Mouse (Mus musculus): ENCODE measurements around the gene Nrbp1. TPM values are rescaled to one million over a fixed set of nuclear protein-coding genes. Genes with fewer than 3 reads are reported as not detected.
A peak's percentile ranks its signal among the peaks of the same experiment; 100 is the strongest.
"Not testable (repeated sequence)": the region's sequence is repeated elsewhere in the genome, so short reads cannot be mapped to it uniquely, and the experiment has no call there.

Gene Nrbp1
- polyA plus RNA-seq, 1 experiment, result 85.8 TPM

DNA sequence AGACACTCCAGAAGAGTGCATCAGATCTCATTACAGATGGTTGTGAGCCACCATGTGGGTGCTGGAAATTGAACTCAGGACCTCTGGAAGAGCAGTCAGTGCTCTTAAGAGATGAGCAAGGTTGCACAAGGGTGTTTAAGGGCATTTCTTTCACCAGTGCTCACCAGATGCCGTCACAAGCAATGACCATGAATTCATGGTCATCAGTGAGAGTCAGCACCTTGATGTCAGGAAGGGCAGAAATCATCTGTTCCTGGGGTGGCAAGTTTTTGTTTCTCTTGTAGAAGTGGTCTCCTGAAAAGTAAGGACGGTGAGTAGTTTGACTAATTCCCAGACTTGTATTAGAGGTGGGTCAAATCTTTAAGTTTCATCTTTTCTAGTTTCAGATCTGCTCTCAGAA lies 36.8 kb upstream of the Nrbp1 start:
- no peak overlapping the region for H3K4me3 ChIP-seq (ENCODE audit: insufficient read depth, low read length)
- peaks cover 11% of the 10 kb centered on the region for H3K4me1 ChIP-seq (ENCODE audit: control insufficient read depth, insufficient read depth, low read length)
- TF ChIP-seq POLR2A (IDR thresholded peaks at IDR 0.05; ENCODE audit: borderline replicate concordance, low read depth, low read length), result no peak
- TF ChIP-seq CTCF (IDR thresholded peaks at IDR 0.05; ENCODE audit: low read depth, low read length), result no peak
- no peak overlapping the region for H3K27ac ChIP-seq (ENCODE audit: insufficient read depth, low read depth, low read length)

DNA sequence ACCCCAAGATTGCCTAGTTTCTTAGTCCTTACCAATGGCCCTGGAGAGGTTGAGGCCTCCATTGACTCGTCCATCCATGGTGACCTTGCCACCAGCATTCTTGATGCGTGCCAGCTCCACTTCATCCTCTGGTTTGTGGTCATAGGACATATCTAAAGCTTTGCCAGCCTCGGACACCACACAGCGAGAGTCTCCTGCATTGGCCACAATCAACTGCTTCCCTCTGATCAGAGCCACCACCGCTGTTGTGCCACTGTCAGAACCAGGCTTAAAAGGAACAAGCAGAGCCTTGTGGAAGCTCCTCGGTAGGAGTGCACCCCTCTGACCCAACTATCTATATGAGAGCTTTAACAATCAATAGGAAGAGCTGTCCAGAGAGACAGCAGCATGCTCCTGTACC lies 36.2 kb upstream of the Nrbp1 start:
- H3K4me1 ChIP-seq (ENCODE audit: control insufficient read depth, insufficient read depth, low read length), result peaks cover 6% of the 10 kb centered on the region
- TF ChIP-seq CTCF (IDR thresholded peaks at IDR 0.05; ENCODE audit: low read depth, low read length) (no peak), POLR2A (IDR thresholded peaks at IDR 0.05; ENCODE audit: borderline replicate concordance, low read depth, low read length) (no peak)
- H3K4me3 ChIP-seq (ENCODE audit: insufficient read depth, low read length), result no peak overlapping the region

DNA sequence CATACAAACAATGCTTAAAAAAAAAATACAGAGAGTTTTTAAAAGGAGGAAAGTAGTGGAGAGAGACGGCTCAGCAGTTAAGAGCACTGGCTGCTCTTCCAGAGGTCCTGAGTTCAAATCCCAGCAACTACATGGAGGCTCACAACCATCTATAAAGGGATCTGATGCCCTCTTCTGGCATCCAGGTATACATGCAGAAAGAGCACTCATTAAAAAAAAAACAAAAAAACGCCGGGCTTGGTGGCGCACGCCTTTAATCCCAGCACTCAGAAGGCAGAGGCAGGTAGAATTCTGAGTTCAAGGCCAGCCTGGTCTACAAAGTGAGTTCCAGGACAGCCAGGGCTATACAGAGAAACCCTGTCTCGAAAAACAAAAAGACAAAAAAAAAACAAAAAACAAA lies 24.1 kb upstream of the Nrbp1 start:
- peaks cover 12% of the 10 kb centered on the region for H3K4me1 ChIP-seq (ENCODE audit: control insufficient read depth, insufficient read depth, low read length)
- not testable (repeated sequence) for H3K27ac ChIP-seq (ENCODE audit: insufficient read depth, low read depth, low read length); H3K4me3 ChIP-seq (ENCODE audit: insufficient read depth, low read length)

More for the DNA sequence above, 36.2 kb upstream of the Nrbp1 start:
- H3K27ac ChIP-seq (ENCODE audit: insufficient read depth, low read depth, low read length), result no peak overlapping the region

DNA sequence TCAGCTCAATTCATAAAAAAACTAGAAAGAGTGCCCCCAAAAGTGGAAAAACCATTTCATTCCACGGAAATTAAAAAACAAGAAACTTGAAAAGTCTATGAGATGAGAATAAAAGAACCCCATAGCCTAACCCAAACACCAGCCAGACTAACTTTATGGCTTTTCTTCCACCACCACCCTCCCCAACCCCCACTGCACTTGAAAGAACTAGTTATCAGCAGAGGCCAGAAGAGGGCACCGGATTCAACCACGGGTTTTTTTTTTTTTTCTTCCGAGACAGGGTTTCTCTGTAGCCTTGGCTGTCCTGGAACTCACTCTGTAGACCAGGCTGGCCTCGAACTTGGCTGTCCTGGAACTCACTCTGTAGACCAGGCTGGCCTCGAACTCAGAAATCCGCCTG lies 22.4 kb upstream of the Nrbp1 start:
- H3K4me1 ChIP-seq (ENCODE audit: control insufficient read depth, insufficient read depth, low read length), result peaks cover 9% of the 10 kb centered on the region
- H3K4me3 ChIP-seq (ENCODE audit: insufficient read depth, low read length), result no peak overlapping the region
- no peak overlapping the region for H3K27ac ChIP-seq (ENCODE audit: insufficient read depth, low read depth, low read length)
- no peak for TF ChIP-seq POLR2A (IDR thresholded peaks at IDR 0.05; ENCODE audit: borderline replicate concordance, low read depth, low read length)
- no peak for TF ChIP-seq CTCF (IDR thresholded peaks at IDR 0.05; ENCODE audit: low read depth, low read length)

DNA sequence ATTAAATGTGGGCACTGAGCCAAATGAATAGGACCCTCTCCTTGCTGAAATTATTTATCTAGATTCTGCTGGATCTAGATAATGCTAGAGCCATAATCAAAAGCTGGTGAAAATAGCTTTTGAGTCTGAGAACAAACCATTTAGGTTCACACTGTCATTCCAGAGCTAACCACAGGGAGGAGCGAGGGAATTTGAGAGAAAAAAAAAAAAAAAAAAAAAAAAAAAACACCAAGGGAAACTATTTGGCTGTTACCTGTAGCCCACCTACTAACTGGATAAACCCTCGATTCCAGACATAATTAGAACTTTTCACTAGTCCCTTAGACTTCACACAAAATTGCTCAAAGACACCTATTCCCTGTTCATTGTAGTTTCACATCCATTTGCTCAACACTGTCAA lies 21.6 kb upstream of the Nrbp1 start:
- no peak overlapping the region for H3K27ac ChIP-seq (ENCODE audit: insufficient read depth, low read depth, low read length)
- TF ChIP-seq CTCF (IDR thresholded peaks at IDR 0.05; ENCODE audit: low read depth, low read length) (no peak), POLR2A (IDR thresholded peaks at IDR 0.05; ENCODE audit: borderline replicate concordance, low read depth, low read length) (no peak)
- H3K4me1 ChIP-seq (ENCODE audit: control insufficient read depth, insufficient read depth, low read length), result peaks cover 9% of the 10 kb centered on the region
- peak overlapping the region; percentile 18 for H3K4me3 ChIP-seq (ENCODE audit: insufficient read depth, low read length)

DNA sequence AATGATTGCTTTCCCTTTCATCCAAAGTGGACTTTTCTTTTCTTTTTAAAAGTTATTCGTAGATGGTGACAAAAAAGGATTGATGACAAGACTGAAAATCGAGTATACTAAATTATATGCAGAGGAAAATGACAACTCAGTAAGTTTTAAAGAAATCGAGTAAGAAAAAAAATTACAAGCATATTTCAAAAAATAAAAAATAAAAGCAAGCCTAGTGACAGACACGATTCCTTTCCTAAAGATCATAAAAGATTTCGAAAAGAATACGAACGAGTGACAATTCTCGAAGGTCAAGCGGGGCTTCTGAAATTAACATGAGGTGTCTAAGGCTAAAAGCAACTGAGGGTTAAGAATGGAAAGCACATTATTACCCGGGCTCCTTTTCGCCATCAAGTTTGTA lies 21.2 kb upstream of the Nrbp1 start:
- Histone ChIP-seq H3K4me3 (ENCODE audit: insufficient read depth, low read length) (peak overlapping the region; percentile 98), H3K27ac (ENCODE audit: insufficient read depth, low read depth, low read length) (peak overlapping the region; percentile 73), H3K4me1 (ENCODE audit: control insufficient read depth, insufficient read depth, low read length) (peaks cover 9% of the 10 kb centered on the region)
- no peak for TF ChIP-seq POLR2A (IDR thresholded peaks at IDR 0.05; ENCODE audit: borderline replicate concordance, low read depth, low read length)
- no peak for TF ChIP-seq CTCF (IDR thresholded peaks at IDR 0.05; ENCODE audit: low read depth, low read length)

DNA sequence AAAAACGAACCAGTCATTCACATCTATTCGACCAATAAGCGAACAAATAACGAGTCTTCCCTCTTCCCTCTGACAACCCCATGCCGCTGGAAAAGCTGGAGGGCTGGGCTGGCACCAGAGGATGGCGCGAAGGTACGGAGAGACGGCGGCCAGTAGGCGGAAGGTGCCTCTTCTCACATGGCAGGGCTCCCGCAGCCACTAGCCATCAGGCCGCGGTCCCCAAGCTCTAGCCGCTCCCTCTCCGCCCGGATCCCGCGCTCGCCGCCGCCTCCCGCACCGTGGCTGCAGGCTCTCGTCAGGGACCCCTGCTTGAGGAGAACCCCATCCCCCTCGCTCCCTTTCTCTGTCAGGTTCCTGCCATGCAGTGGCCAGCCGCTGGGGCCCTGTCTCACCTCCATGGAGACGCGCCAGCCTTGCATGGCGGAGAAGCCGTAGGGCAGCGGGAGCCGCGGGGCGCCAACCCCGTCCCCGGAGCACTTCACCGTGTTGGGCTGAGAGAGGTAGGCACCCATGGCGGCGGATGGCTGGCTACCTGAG lies 20.7 kb upstream of the Nrbp1 start:
- peak overlapping the region; percentile 98 for H3K4me3 ChIP-seq (ENCODE audit: insufficient read depth, low read length)
- TF ChIP-seq CTCF (IDR thresholded peaks at IDR 0.05; ENCODE audit: low read depth, low read length) (0 out of 2 replicates have a peak, but pooled peaks have one; percentile 5), POLR2A (IDR thresholded peaks at IDR 0.05; ENCODE audit: borderline replicate concordance, low read depth, low read length) (no peak)
- H3K4me1 ChIP-seq (ENCODE audit: control insufficient read depth, insufficient read depth, low read length), result peaks cover 6% of the 10 kb centered on the region
- peak overlapping the region; percentile 73 for H3K27ac ChIP-seq (ENCODE audit: insufficient read depth, low read depth, low read length)

DNA sequence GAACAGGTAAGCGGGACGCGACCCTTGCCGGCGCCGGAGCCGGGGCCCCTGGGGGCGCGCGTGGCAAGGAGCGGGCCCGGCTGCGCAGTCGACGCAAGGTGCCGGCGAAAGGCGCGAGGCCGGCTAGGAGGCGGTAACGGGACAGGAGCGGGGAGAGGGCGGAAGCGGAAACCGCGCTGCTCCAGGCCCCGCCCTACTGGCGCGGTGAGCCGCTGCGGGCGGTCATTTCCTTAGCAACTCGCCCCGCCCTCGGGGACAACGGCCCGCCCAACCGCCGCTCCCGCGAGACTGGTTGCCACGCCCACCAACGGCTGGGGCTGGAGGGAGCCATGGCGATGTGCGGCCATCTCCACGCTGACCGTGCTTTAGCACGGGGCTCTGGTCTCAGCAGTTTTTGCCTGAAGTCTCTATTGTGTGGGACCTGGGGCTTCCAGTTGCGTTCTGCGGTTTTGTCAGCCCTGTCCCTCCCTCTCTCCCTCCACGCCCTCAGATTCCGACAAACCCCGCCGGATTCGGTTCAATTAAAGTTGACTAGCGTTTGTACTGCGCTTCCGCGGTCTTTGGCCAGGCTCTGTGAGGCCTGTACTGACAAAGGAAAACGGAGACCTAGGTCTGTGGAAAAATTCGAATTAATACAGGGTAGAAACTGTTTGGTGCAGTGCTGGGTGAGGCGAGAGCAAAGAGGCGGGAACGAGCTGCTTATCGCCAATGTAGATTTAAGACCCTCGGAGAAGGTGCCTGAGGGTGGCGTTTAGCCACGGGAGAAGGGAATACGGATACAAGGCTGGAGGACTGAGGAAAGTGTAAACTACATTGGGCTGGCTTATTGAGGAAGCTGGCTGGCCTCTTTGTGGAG lies 20.0 kb upstream of the Nrbp1 start, which contains the start of gene Ppm1g:
Ppm1g (minus strand) TSS at position 240 of the 856 bp plus-strand sequence.
- H3K27ac ChIP-seq (ENCODE audit: insufficient read depth, low read depth, low read length), result peak within 1 kb of the TSS; percentile 82
- TF ChIP-seq CTCF (IDR thresholded peaks at IDR 0.05; ENCODE audit: low read depth, low read length), result no peak
- peak; percentile 70; the same call in 1 of the 2 replicates for TF ChIP-seq POLR2A (IDR thresholded peaks at IDR 0.05; ENCODE audit: borderline replicate concordance, low read depth, low read length)
- peak within 1 kb of the TSS; percentile 98 for H3K4me3 ChIP-seq (ENCODE audit: insufficient read depth, low read length)
- H3K4me1 ChIP-seq (ENCODE audit: control insufficient read depth, insufficient read depth, low read length), result peaks cover 6% of the 10 kb centered on the region

DNA sequence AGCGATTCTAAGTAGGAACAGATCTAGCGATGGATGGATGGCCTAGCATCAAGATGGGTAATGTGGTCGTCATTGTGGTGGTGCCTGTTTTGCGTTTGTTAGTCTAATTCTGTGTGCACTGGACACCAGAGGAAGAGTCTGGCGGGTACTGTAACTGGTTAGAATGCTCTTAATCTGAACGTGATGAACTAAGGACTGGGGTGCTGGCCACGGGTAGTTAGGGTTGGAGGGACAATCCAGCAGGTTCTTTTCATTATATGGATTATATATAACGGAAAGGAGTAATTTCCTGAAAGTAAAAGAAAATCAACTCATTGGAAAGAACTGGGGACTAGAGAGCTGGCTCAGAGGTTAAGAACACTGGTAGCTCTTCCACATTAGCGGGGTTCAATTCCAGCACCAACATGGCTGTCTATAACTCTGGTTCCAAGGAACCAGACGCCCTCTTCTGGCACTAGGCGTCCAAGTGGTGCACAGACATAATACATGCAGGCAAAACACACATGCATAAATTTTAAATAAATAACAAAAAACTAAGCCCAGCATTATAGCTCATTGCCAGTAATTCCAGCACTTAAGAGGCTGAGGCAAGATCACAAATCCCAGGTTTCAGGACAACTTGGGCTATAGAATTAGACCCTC lies 19.2 kb upstream of the Nrbp1 start:
- no peak for TF ChIP-seq POLR2A (IDR thresholded peaks at IDR 0.05; ENCODE audit: borderline replicate concordance, low read depth, low read length)
- TF ChIP-seq CTCF (IDR thresholded peaks at IDR 0.05; ENCODE audit: low read depth, low read length), result peak; percentile 31; the same call in 1 of the 2 replicates
- H3K4me3 ChIP-seq (ENCODE audit: insufficient read depth, low read length), result peak overlapping the region; percentile 84
- H3K4me1 ChIP-seq (ENCODE audit: control insufficient read depth, insufficient read depth, low read length), result peaks cover 6% of the 10 kb centered on the region
- H3K27ac ChIP-seq (ENCODE audit: insufficient read depth, low read depth, low read length), result peak overlapping the region; percentile 82

DNA sequence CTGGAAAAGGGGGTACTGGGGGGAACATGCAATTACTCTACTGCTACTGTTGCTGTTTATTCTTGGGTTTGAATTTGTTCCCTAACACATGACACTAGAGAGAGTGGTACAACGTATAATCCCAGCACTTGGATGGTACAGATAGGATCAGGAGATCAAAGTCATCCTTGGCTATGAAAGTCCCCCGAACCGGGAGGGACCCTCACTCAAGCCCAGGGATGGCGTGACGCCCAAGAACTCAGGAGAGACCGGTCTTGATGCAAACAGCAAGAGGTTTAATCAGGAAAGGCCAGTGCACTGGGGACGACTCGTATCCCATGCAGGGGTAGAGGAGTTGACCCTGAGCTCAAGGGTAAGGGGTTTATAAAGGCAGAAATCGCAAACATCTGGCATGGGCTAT lies 18.0 kb upstream of the Nrbp1 start:
- TF ChIP-seq CTCF (IDR thresholded peaks at IDR 0.05; ENCODE audit: low read depth, low read length), result no peak
- no peak for TF ChIP-seq POLR2A (IDR thresholded peaks at IDR 0.05; ENCODE audit: borderline replicate concordance, low read depth, low read length)
- Histone ChIP-seq H3K4me3 (ENCODE audit: insufficient read depth, low read length) (no peak overlapping the region), H3K4me1 (ENCODE audit: control insufficient read depth, insufficient read depth, low read length) (peaks cover 2% of the 10 kb centered on the region; the same call in 1 of the 2 replicates)

More for the DNA sequence above, 18.0 kb upstream of the Nrbp1 start:
- no peak overlapping the region for H3K27ac ChIP-seq (ENCODE audit: insufficient read depth, low read depth, low read length)
